Mouse (Mus musculus) lung, postnatal 36 days (tissue): ENCODE measurements around the gene Erc1.
"Not testable (repeated sequence)": the region's sequence is repeated elsewhere in the genome, so short reads cannot be mapped to it uniquely, and the experiment has no call there.

ENCODE experiments used
- DNase-seq: peaks from one replicate; pipeline ENCODE4 v3.0.0; 2022; ENCODE audit warnings: mixed read lengths

The Erc1 gene

DNA sequence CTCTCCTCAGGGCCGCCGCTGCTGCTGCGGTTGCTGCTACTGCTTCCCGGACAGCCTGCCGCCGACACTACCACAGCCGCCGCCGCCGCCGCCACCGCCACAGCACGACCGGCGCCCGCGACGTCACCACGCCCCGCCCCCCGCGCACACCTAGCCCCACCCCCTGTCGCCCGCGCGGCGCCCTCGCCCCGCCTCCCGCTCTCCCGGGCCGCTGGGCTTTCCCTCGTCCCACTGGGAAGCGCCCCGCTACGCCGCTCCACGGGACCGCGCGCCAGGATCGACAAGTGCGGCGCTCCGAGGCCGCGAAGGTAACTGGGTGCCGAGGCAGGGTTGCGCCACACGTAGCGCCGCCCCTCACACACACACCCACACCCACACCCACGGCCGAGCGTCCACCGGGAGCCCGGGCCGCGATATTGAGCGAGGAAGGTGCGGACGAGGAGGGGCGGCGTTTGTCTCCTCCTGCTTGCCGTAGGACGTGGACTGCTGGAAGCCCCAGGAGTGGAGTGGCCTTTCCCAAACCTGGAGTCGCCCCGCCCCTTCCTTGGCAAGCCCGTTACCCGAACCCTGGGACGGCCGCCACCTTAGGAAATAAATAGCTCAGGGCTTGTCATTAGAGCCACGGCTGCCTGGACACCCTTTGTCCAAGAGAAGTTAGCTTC is at the start of gene Erc1:
Gene Erc1, minus strand, starts transcription at position 134 of the 662 bp plus-strand sequence.
- peak; percentile 97 for DNase-seq

GRCm38 (mm10) chr6:119892711-119893110 is 44.7 kb upstream of the Erc1 start:
- no peak for DNase-seq

DNA sequence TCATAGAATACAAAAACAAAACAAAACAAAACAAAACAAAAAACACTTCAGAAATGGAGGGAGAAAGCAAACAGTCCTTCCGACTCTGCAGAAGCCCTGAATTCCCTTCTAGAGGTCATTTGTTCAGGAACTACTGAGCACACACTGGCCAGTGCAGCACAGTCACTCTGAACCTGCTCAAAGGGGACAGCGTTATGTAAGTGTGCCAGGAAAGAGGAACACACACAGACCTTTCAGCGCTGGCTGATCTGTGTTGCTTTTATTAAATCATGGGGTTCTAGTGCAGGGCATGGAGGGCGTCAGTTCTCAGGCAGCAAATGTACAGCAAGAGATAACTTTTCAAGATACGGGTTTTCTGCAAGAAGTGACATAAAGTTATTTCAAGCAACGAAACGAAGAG is 35.2 kb upstream of the Erc1 start:
- no peak for DNase-seq

DNA sequence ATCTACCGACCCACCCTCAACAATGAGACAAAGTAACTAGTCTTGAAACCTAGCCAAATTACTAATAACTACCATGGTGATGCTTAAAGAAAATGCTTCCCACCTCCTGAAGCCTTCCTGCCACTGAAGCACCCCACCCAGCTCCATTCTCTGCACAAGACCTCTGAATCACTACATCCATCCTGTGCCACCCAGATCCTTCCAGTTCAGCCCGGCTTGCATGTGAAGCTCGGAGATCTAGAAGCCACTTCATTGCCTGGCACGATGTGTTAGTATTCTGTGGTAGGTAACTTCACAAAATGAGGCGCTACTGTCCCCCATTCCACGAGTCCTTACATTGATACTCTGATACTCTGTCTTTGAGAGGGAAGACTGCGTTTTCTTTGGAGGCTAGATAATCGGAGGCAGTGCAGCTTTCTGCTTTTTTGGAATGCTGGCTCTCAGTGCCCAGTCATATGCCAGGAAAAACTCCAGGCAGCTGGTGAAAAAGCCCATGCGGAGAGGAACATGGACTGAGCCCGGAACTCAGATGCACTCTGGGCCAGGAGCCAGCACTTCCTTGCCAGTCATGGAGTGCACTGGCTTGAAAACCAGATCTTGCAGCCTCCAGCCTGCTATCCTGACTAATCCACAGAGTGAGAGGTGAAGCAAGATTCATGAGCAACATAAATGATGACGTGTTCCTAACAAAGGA is 16.5 kb upstream of the Erc1 start:
- peak; percentile 49 for DNase-seq

DNA sequence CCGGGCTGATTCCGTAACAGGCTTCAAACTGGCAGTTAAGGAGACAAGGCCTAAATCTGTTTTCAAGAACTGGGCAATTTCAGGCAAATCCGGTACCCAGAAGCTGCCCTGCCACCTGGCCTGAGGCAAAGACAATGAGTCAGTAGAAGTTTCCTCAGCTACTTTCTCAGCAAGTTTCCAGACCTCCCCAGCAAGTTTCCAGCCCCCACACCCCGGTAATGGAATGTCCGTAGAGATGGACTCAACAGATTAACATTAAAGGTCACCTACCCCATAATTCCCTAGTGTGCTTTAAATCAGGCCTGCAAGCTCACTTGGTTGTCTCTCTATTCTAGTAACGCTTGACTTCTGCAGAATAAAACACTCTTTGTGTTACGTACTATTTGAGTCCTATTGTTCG is 13.6 kb upstream of the Erc1 start:
- no peak for DNase-seq

DNA sequence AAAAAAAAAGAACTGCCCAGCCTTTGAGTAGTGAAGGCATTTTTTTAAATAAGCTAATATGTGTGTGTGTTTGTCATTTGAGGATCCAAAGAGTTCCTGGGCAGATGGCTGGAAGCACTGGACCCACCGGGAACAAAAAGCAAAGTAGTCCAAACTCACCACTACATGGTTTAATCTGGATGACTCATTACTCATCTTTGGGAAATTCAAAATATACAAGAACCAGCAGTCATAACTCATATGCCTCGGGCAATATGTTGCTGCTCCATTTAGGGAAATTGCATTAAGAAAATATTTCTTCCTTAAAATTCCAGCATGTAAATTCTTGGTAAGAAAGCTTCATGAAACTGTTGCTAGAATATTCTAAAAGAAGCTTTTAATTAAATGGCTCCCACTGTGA is 12.3 kb upstream of the Erc1 start:
- no peak for DNase-seq

- no peak for DNase-seq
These were observed 7.5 kb upstream of the Erc1 start for GRCm38 (mm10) chr6:119855471-119855870.

- DNase-seq: no peak
These were observed 6.2 kb upstream of the Erc1 start for GRCm38 (mm10) chr6:119854156-119854555.

- DNase-seq: no peak
These were observed 1.9 kb upstream of the Erc1 start for GRCm38 (mm10) chr6:119849858-119850257.

DNA sequence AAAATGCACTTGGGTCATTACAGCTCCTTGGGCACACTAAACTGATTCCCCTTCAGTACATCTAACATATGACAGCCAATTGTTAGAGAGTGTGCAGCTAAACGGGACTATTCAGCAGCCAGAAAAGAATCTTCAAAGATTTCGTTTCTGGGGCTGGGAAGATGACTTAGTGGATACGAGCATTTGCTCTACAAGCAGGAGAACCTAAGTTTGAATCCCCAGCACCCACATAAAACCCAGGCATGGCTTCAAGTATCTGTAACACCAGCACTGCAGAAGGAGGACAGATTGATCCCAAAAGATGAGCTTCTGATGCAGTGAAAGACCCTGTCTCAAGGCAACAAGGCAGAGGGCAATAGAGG is 1.4 kb upstream of the Erc1 start:
- DNase-seq: no peak

DNA sequence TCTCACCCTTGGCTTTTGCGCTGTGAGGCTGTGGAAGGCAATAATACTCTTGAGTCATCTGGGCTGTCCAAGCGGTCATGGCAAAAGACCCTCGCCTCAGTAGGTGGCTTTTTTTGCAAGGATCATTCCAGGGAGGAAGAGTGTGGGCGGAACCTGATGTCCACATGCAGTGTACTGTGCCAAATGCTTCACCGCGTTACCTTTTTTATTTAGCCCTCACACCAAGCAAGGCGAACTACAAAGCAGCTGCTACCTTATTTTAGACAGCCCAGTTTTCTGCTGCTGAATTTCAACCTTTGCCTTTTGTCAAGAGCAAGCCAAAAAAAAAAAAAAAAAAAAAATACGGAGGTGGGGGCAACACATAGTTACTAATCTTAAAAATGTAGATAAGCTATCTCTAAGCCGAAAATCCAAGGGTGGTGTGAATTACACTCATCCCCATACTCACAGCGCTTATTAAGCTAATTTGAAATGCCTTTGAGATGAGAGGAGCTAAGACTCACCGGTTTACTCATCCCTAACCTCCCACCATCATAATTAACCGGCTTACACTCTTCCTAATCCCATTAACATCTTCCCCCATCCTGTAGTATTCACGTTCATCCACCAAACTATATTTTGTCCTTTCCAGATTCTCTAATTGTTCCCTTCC is 855 bp upstream of the Erc1 start:
- no peak for DNase-seq

- DNase-seq: no peak
These were observed 391 bp downstream of the Erc1 start for GRCm38 (mm10) chr6:119847518-119848033.

- no peak for DNase-seq
These were observed 1.0 kb downstream of the Erc1 start for GRCm38 (mm10) chr6:119846751-119847517.

- no peak for DNase-seq
These were observed 18.0 kb downstream of the Erc1 start for GRCm38 (mm10) chr6:119829951-119830350.

- no peak for DNase-seq
These were observed 19.8 kb downstream of the Erc1 start for GRCm38 (mm10) chr6:119828165-119828564.

DNA sequence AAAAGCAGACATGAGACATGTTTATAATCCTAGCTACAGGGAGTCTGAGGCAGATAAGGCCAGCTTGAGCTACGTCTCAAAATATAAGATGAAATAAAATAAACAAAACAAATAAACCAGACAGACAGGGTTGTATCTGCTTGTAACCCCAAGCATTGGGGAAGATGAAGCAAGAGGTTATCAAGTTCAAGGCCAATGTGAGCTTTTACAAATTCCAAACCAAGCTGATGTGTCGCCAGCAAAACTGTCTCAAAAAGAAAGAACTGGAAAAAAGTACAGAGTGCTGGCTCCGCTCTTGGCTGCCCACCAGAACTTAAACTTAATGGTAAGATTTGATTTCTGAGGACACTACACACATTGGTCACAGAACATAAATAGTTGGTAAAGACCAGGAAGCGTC is 21.3 kb downstream of the Erc1 start:
- DNase-seq: no peak

GRCm38 (mm10) chr6:119822216-119822615 is 25.8 kb downstream of the Erc1 start:
- DNase-seq: no peak

DNA sequence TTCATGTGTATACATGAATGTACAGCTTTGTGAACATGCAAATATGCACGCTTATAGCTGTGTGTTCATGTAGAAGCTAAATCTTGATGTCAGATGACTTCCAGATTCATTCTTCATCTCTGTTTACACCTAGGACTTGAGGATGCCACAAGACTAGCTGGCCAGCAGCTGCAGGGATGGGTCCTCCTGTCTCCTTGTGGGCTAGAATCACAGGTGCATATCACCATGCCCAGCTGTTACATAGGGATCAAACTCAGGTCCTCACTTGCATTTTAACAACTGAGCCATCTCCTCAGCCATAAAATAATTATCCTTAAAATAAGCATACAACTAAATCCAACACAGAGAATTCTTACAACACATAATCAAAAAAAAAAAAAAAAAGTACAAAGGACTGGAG is 26.8 kb downstream of the Erc1 start:
- DNase-seq: no peak

DNA sequence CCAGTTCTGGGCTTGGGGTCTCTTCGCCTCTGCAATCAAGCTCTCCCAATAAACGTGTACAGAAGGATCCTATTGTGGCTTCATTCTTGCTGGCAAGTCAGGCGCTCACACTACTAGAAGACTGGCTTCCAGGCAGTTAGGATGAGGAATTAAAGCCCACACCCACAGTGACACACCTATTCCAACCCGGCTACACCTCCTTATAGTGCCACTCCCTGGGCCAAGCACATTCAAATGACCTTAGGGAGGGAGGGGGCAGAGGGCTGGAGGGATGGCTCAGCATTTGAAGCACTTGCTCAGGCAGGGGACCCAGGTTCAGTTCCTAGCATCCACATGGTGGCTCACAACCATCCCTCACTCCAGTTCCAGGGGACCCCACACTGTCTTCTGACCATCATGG is 29.4 kb downstream of the Erc1 start:
- DNase-seq: no peak

- no peak for DNase-seq
These were observed 32.5 kb downstream of the Erc1 start for GRCm38 (mm10) chr6:119815426-119815825.

DNA sequence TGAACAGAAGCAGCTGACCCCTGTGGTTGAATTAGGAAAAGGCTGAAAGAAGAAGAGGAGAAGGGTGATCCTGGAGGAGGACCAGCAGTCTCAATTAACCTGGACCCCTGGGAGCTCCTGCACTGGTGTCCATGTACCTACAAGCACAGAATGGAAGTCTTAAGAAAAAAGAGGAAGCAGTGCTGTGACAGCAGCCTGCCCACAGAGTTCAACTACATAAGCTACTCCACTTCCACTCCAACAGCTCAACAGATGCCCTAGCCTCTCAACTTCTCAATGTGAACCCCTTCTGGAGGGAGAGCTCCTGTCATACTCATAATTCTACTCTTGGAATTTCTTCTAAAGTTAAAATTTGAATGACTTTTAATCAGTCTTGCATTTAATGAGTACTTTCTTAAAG is 34.9 kb downstream of the Erc1 start:
- not testable (repeated sequence) for DNase-seq

- peak; percentile 5 for DNase-seq
These were observed 39.1 kb downstream of the Erc1 start for GRCm38 (mm10) chr6:119808726-119809505.
